Mouse (Mus musculus) testis, adult 2 months (tissue): ENCODE measurements around the gene Zfhx3. TPM values are rescaled to one million over a fixed set of nuclear protein-coding genes. Genes with fewer than 3 reads are reported as not detected.

Source experiments
- H3K27ac ChIP-seq: fragments of 200-500 bp; 2 replicates; pipeline ENCODE4 v1.5.1; 2012; ENCODE audit warnings: low read depth, low read length; ENCODE audit not compliant: control insufficient read depth, insufficient read depth
- H3K27me3 ChIP-seq: fragments of 200-500 bp; 2 replicates; pipeline ENCODE4 v1.6.1; 2012; ENCODE audit warnings: mild to moderate bottlenecking, low read length, moderate library complexity; ENCODE audit not compliant: control insufficient read depth, insufficient read depth
- H3K36me3 ChIP-seq: fragments of 200-500 bp; 2 replicates; pipeline ENCODE4 v1.6.1; 2012; ENCODE audit warnings: mild to moderate bottlenecking, low read length; ENCODE audit not compliant: control insufficient read depth, insufficient read depth
- H3K4me1 ChIP-seq: fragments of 200-500 bp; 2 replicates; pipeline ENCODE4 v1.6.1; 2012; ENCODE audit warnings: low read length; ENCODE audit not compliant: control insufficient read depth, insufficient read depth
- H3K4me3 ChIP-seq: fragments of 200-500 bp; 2 replicates; pipeline ENCODE4 v1.5.1; 2012; ENCODE audit warnings: low read depth, mild to moderate bottlenecking, low read length, moderate library complexity, mixed read lengths; ENCODE audit not compliant: control insufficient read depth
- CTCF ChIP-seq: fragments of 200-500 bp; IDR thresholded peaks from 2 replicates; pipeline ENCODE4 v1.5.1; 2012; ENCODE audit warnings: low read depth, mild to moderate bottlenecking, inconsistent platforms, low read length, moderate library complexity; ENCODE audit not compliant: control insufficient read depth, insufficient read depth, insufficient replicate concordance
- POLR2A ChIP-seq: fragments of 200-500 bp; IDR thresholded peaks from 2 replicates; pipeline ENCODE4 v1.6.1; 2012; ENCODE audit warnings: low read depth, mild to moderate bottlenecking, inconsistent platforms, low read length, moderate library complexity; ENCODE audit not compliant: control insufficient read depth
- polyA plus RNA-seq: library from polyadenylated mRNA; depleted of rRNA; stranded (reverse); fragments of >200 nt; gene quantifications from 2 replicates; pipeline ENCODE4 v1.2.3, GENCODE M21; 2012

Zfhx3 gene
- polyA plus RNA-seq, 1 experiment = 11.9 TPM

GRCm38 (mm10) chr8:108264593-108265160 is 322.2 kb downstream of the Zfhx3 start:
- TF ChIP-seq CTCF (no peak), POLR2A (no peak)
- H3K27ac ChIP-seq = no peak overlapping the region
- no peak overlapping the region for H3K4me3 ChIP-seq
- H3K27me3 ChIP-seq = no peaks in the 10 kb centered on the region
- no peaks in the 10 kb centered on the region for H3K4me1 ChIP-seq
- H3K36me3 ChIP-seq = no peaks in the 10 kb centered on the region

GRCm38 (mm10) chr8:108277960-108278359 is 335.5 kb downstream of the Zfhx3 start:
- TF ChIP-seq POLR2A (no peak), CTCF (no peak)
- Histone ChIP-seq H3K4me1 (no peaks in the 10 kb centered on the region), H3K4me3 (no peak overlapping the region), H3K36me3 (no peaks in the 10 kb centered on the region), H3K27ac (no peak overlapping the region), H3K27me3 (no peaks in the 10 kb centered on the region)

GRCm38 (mm10) chr8:108281981-108282380 is 339.5 kb downstream of the Zfhx3 start:
- Histone ChIP-seq H3K27me3 (no peaks in the 10 kb centered on the region), H3K4me3 (no peak overlapping the region), H3K27ac (no peak overlapping the region), H3K36me3 (no peaks in the 10 kb centered on the region), H3K4me1 (no peaks in the 10 kb centered on the region)
- no peak for TF ChIP-seq POLR2A

- Histone ChIP-seq H3K4me1 (peaks cover 7% of the 10 kb centered on the region), H3K4me3 (no peak overlapping the region), H3K27me3 (no peaks in the 10 kb centered on the region), H3K36me3 (no peaks in the 10 kb centered on the region), H3K27ac (no peak overlapping the region)
- TF ChIP-seq POLR2A (no peak), CTCF (no peak)
These were observed 343.7 kb downstream of the Zfhx3 start for GRCm38 (mm10) chr8:108286117-108286516.

GRCm38 (mm10) chr8:108300964-108301615 is 358.6 kb downstream of the Zfhx3 start:
- Histone ChIP-seq H3K27ac (no peak overlapping the region), H3K27me3 (no peaks in the 10 kb centered on the region)

GRCm38 (mm10) chr8:108301654-108302053 is 359.2 kb downstream of the Zfhx3 start:
- TF ChIP-seq CTCF = no peak
- TF ChIP-seq POLR2A = no peak
- Histone ChIP-seq H3K27ac (no peak overlapping the region), H3K4me3 (no peak overlapping the region), H3K36me3 (no peaks in the 10 kb centered on the region), H3K27me3 (no peaks in the 10 kb centered on the region), H3K4me1 (peaks cover 2% of the 10 kb centered on the region; the same call in 1 of the 2 replicates)

More at GRCm38 (mm10) chr8:108300964-108301615, 358.6 kb downstream of the Zfhx3 start:
- Histone ChIP-seq H3K4me1 (peaks cover 1% of the 10 kb centered on the region; the same call in 1 of the 2 replicates), H3K36me3 (no peaks in the 10 kb centered on the region), H3K4me3 (no peak overlapping the region)
- no peak for TF ChIP-seq CTCF
- no peak for TF ChIP-seq POLR2A

GRCm38 (mm10) chr8:108305368-108305767 is 362.9 kb downstream of the Zfhx3 start:
- H3K27me3 ChIP-seq = no peaks in the 10 kb centered on the region
- peaks cover 2% of the 10 kb centered on the region; the same call in 1 of the 2 replicates for H3K4me1 ChIP-seq
- H3K36me3 ChIP-seq = no peaks in the 10 kb centered on the region
- no peak overlapping the region for H3K4me3 ChIP-seq
- TF ChIP-seq POLR2A = no peak
- no peak for TF ChIP-seq CTCF
- H3K27ac ChIP-seq = no peak overlapping the region
